Mouse (Mus musculus): ENCODE measurements around the gene Rbm48.

- TF ChIP-seq CTCF (IDR thresholded peaks at IDR 0.05; ENCODE audit: extremely low read depth, insufficient read length, insufficient replicate concordance, low read depth, low read length) (no peak), POLR2A (IDR thresholded peaks at IDR 0.05; ENCODE audit: low read depth, low read length) (no peak)
Observed at GRCm38 (mm10) chr5:3630055-3630454, 33.7 kb upstream of the Rbm48 start.

Measured in small intestine, adult 2 months (tissue).